Mouse (Mus musculus) hematopoietic stem cell, adult 5-6 weeks (primary cell): ENCODE data around the gene Amz2. TPM values are rescaled to one million over a fixed set of nuclear protein-coding genes. Genes with fewer than 3 reads are reported as not detected.
A peak's percentile ranks its signal among the peaks of the same experiment; 100 is the strongest.

Experiments
- ATAC-seq, 2 experiments: fragments of 125-278 bp in 1 of 2; replicated peaks in 1 of 2; 2 replicates each; pipeline ENCODE4 v1.8.0; 2016 to 2017; ENCODE audit warnings: inconsistent platforms in 2 of 2, mild to moderate bottlenecking in 2 of 2, moderate number of reproducible peaks in 2 of 2, low read depth in 1 of 2, moderate TSS enrichment in 1 of 2; ENCODE audit not compliant: low FRiP score in 2 of 2, poor library complexity in 2 of 2, severe bottlenecking in 2 of 2, insufficient read depth in 1 of 2, low TSS enrichment in 1 of 2
- total RNA-seq: library from RNA; stranded (forward); fragments of 172-1452, 232-1000 nt; gene quantifications from 2 replicates; pipeline ENCODE4 v1.2.3, GENCODE M21; 2017

Gene Amz2
- total RNA-seq: 71.4 and 80.7 TPM in 2 replicates

DNA sequence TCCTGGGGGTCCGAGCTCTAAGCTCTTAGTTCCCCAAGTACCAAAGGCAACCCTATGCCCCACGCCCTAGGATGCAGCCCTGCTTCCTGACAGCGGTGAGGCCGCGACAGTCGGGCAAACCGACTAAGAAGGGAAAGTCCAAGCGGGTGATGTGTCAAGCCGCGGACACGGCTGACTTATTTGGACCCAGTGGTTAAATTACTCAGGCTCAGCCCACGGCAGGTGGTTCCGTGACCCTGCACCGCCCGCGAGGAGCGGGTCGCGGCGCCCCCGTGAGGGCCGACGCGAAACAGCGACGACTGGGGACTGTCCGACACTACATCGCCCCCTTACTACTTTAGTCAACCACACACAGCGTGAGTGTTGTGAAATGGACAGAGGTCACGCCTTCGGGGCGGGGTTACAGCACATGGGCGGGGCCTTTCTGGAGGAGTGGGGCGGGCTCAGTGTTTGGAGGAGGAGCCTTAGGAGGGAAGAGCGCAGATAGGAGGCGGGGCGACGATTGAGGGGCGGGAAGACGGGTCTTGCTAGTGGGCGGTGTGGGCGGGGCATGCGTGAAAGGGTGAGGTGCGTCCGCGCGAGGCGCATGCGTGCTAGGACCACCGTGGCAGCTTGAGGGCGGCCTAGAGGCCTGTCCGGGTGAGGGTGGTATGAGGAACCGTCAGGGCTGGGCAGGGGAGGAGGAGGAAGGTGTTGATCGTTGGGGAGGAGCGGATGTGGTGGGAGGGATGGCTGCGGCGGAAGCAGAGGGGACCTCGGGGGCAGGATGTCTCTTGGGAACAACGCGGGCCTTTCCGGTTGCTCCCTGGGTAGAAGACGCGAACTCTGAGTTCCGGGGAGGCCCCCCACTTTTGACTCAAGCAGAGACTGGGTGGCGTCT is at the start of gene Amz2:
Amz2 (plus strand) TSS at position 555 of the 880 bp plus-strand sequence.
- peak; percentile 87 for ATAC-seq

DNA sequence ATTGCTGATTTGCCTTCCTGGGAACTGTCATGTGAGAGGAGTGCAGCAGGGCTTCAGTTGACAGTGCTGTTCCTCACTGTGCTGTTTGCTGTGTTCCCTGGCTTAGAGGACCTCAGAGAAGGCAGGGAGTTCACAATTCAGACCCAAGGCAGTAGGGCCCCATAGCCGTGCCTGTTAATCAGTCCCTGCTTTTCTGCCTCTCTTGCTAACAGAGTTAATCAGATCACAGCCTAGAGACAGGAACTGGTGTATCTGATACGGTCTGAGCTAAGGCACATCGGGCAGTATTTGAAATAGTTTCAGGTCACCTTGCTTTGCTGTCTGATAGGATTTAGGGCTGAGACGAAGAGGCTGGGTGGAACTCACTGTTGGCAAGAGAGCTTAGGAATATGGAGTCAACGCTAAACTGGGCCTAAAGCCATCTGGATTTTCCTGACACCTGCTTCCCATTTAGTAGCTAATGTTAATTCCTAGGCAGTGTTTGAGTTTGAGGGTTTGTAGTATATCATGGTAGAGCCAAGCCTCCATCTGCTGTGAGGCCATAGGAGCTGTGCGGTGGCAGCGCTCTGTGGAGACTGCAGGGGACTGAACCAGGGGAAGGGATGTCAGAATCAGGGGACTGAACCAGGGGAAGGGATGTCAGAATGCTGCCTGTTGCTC is 49.1 kb upstream of the Amz2 start:
- ATAC-seq: no peak

DNA sequence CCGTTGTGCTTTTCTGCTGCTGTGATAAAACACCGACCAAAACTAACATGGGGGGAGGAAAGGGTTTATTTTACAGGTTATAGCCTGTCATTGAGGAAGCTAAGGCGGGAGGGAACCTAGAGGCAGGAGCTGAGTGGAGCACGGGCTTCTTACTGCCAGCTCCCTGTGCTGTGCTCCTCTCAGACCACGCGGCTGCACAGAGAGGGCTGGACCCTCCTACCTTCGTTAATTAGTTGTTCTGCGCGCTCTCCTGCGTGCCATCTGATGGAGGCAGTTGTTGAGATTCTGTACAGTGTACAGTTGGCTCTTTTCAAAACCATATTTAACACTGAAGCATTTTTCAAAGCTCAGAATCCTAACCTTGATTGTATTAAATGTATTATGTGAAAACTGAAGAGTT is 48.3 kb upstream of the Amz2 start:
- no peak for ATAC-seq

DNA sequence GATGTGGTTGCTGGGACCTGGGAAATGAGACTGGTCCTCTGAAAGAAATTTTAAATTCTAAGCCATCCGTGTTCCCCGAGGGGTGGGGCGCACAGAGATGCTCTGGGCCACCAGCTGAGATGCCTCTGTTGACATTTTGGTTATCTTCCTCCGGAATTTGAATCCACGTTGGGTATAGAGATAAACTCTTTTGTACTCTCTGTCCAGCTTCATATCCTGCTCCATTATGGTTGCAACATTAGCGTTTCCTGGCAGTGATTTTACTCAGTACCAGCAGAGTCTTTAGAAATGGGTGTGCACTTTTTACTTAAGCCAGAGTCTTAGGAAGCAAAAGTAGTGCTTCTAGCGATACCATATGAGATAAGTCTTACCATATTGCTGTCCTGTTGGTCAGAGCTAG is 47.7 kb upstream of the Amz2 start:
- no peak for ATAC-seq

DNA sequence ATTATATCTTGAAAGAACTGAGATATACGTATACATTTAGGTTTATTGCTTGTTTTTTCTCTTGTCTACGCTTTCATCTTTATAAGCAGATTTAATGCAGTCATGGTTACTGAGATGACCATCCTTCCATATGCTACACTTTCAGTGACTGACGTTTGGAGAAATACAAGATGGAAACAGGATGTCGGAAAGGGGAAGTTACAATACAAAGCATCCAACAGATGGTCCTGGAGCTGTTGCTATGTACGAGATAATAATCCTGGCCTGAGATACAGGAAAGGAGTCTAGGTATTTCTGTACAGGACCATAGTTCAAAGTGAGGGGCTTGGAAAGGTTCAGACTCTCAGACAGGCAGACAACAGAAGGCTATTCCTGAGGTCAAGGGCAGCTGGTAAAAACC is 45.1 kb upstream of the Amz2 start:
- peak; percentile 74 to 83 for ATAC-seq

DNA sequence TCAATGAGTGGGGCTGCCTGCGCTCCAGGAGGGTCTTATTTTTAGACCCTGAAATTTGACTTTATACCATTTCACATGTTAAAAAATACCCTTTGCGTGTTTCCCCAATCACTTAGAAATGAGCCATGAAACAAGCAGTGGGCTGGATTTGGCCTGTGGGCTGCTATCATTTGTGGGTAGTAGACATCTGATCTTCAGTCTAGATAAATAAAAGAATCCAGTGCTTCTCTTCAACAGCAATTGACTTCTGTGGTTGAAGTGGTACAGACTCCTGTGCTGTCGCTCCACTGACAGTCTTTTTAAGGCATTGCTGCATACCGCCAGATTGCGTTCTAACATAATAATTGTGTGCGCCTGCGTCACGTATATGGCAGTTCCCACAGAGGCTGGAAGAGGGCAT is 40.5 kb upstream of the Amz2 start:
- no peak for ATAC-seq

DNA sequence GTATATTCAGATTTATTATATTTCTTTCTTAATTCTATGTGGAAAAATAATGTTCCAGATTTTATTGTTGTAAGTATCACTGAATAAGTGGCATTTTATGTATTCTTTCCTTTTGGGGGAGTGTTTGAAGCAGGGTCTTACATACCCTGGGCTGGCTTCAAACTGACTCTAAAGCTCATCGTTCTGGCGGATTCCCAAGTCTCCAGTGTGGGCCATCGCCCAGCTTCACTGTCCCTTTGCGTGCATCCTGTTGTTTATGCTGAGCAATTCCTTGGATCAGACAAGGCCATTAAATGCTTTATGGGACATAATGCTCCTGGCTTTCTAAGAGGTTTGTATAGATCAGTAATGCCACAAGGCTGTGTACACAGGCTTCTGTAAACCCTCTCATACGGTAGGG is 36.7 kb upstream of the Amz2 start:
- ATAC-seq: no peak

DNA sequence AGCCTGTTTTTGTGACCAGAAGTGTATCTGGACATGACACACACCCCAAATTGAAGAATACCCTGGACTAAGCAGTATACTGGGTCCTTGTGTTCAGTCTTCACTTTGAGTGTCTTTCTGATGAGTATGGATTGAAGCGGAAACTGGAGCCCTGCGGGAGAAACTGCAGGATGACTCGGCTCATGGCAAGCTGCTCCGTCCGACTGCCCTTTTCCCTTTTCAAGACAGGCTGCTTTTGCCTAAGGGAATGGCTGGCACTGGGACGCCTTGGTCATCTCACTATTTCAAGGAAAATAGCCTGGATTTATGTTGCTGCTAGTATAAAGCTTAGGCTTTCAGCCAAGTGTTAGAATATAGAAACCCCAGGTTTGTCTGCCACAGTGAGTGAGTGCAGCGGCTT is 34.5 kb upstream of the Amz2 start:
- ATAC-seq: no peak

DNA sequence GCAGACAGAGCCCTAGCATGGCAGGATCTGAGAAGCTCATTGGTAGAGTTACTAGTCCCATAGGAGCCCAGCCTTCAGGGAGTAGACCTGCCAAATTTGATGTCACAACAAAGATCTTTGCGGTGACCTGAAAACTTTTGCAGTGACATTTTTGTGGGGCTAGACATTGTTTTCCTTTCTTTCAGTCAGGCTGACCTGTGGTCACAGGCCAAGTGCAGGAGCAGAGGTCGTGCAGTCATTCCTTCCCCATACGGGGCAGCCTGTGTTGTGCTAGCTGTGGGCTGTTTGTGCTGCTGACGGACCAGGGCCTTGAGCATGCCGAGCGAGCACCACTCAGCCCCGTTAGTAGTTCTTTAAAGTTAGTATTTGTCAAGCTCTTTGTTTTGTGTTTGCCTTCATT is 34.0 kb upstream of the Amz2 start:
- no peak for ATAC-seq

DNA sequence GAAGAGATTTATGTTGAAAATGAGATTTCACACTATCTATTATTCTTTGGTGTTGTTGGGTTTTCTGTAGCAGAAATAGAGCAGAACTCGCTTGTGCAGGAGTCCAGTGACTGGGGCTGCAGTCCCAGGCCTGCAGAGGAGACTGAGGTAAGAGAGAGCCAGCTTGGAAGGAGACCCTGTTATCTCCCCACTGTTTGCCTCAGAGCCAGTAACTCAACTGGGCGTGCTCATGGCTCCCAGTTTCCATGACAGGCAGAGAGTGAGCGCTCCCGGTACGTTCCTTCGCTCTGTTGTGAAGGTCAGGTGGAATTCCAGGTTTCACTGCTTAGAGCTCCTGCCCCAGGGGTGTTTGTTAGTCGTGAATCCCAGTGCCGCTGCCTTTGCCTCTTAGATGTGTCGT is 33.1 kb upstream of the Amz2 start:
- no peak for ATAC-seq

DNA sequence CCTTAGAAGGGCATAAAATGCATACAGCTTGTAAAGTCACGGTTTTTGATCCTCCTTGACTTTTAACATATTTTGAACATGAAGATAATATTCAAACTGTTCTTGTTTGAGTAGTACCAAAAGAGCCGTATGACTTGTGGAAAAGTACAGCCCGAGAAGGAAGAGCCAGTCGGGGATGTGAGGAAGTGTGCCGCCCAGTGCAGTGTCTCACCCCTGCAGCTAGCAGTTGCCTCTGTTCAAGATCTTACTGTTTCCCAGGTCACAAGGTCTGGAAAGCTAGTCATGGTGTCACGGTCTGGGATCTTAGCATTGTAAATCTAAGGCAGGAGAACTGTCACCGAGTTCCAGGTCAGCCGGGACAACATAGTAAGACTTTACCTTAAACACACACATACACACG is 31.0 kb upstream of the Amz2 start:
- no peak for ATAC-seq

DNA sequence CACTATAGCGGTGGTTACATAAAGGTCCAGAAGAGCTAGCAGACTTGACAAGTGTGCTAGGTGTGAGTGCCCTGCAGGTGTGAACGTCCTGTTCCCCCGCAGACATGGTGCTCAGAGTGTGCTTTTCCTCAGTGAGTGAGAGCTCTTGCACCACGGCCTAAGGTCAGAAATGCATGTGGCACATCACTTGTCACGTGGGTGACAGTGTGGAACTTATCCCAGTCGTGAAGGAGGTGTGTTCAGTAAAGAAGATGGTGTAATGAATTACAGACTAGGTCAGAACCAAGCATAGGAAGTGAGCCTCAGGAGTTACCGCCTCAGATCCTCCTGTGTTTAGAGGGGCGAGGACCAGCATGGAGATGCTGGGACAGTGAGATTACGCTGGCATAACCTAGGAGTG is 30.5 kb upstream of the Amz2 start:
- ATAC-seq: no peak

DNA sequence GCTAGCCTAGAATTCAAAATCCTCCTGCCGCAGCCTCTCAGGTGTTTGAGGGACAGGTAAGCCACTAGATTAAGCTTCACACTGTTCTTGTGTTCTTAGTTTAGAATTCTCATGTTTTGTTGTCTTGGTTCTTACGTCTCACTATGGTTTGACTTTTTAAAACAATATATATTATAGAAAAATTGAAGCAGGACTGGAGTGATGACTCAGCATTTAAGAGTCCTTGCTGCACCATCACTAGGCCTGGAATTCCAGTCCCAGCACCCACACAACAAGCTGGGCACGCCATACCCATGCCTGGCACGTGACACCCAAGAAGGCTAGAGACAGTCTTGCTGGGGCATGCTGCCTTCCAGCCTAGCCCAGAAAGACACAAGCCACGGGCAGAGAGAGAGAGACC is 19.3 kb upstream of the Amz2 start:
- ATAC-seq: no peak

DNA sequence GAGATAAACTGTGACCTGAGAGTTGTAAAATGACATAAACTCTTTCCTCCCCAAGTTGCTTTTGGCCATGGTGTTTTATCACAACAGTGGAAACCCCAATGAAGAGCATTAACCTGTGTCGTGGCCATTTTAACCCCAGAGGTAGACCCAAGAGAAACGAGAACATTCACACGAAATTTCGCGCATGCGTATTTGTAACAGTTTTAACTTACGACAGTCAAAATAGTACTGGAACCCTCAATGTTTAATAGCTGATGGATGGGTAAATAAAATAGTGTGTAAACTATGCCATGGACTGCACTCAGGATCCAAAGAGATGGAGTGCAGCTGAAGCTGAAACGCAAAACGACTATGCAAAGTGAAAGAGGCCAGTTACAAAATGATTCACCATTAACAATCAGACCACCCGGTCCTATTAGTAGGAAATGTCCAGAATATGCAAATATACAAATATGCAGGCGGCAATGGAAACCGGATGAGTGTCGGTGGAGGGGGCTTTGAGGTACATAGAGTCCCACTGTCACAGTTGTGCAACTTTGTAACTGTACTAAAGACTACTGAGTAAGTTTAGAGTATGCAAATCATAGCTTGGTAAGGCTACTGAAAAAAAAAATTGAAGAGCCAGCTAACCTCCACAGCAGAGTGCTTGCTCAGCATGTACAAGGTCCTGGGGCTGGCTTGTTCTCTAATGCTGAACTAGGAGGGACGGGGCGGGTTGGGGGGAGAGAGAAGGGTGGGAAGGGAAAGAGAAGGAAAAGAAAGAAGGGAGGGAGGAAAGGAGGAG is 15.4 kb upstream of the Amz2 start:
- ATAC-seq: no peak

DNA sequence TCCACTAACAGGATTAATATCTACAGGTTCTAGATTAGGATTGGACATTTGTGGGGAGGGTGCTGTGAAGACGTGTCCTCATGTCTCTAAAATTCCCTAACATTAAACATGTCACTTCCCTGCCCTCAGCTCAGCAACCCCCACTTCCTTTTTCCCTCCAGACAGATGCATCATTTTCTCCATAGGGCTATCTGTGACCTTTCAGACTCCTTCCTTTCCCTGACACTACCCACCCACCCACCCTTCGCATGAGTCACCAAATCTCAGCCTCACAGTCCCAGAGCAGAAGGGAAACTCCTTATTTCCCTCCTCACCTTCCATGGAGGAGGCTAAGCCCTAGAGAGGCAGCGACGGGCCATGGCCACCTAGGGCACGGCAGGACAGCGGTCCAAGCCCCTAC is 12.1 kb upstream of the Amz2 start, which contains the start of gene 9930022D16Rik:
9930022D16Rik (plus strand) TSS at position 301 of the 400 bp plus-strand sequence.
- no peak for ATAC-seq

DNA sequence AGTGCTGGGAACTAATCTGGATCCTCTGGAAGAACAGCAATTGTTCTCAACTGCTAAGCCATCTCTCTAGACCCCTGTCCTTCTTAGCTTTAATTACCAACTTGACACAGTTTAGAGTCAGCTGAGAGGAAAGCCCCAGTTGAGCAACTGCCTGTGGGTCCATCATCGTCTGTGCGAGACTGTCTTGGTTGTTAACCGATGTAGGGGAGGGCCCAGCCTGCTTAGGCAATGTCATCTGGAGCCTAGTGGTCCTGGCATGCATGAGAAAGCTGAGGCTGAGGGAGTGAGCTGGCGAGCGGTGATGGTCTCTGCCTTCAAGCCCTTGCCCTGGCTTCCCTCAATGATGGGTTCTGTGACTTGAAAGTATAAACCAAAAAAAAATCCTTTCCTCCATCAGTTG is 10.9 kb upstream of the Amz2 start:
- no peak for ATAC-seq

DNA sequence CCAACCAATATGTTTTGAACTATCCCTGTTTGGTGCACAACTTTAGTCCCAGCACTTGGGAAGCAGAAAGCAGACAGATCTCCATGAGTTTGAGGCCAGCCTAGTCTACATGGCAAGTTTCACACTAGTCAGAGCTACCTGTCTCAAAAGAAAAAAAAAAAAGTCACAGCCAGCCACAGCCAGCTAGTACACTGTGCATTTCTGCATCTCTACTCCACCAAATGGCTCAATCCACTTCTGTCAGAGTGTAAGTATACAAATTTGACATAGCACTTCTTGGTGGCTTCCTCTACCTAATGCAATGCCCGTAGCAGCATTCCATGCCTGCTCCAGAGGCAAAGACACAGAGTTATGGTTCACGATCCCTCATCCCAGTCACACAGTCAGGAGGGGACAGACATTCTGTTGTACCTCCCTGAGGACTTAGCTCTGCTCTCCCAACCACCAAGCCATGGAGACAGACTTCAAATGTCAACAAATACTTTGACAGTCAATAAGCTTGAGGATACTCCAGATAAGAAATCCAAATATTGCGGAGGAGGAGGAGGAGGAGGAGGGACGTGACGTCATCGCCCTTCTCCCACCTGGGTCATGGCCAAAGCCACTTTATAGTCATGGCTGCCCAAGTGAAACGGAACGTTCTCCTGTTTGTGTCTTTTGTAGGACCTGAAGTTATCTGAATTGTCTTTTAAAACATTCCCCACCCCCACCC is 8.9 kb upstream of the Amz2 start:
- no peak for ATAC-seq
